Mouse (Mus musculus) induced T-regulatory cell, adult 2 months (primary cell): ENCODE results near the gene Angptl3.

Experiments
- DNase-seq: peaks from one replicate; pipeline ENCODE4 v3.0.0-alpha.2; 2012; ENCODE audit warnings: low read depth

Angptl3 gene

GRCm38 (mm10) chr4:99030686-99031085 is at the start of gene Angptl3:
Gene Angptl3 (plus strand): TSS chr4:99030954.
- DNase-seq: no peak

GRCm38 (mm10) chr4:98984701-98985100 is 46.1 kb upstream of the Angptl3 start:
- no peak for DNase-seq

- no peak for DNase-seq
Observed at GRCm38 (mm10) chr4:98993491-98993890, 37.3 kb upstream of the Angptl3 start.

GRCm38 (mm10) chr4:99005574-99005973 is 25.2 kb upstream of the Angptl3 start:
- no peak for DNase-seq

- no peak for DNase-seq
Observed at GRCm38 (mm10) chr4:99006319-99006718, 24.4 kb upstream of the Angptl3 start.

GRCm38 (mm10) chr4:99011039-99011438 is 19.7 kb upstream of the Angptl3 start:
- no peak for DNase-seq

GRCm38 (mm10) chr4:99022221-99022620 is 8.5 kb upstream of the Angptl3 start:
- no peak for DNase-seq

- DNase-seq: no peak
Observed at GRCm38 (mm10) chr4:99028377-99028776, 2.4 kb upstream of the Angptl3 start.

- DNase-seq: no peak
Observed at GRCm38 (mm10) chr4:99032921-99033320, 2.2 kb downstream of the Angptl3 start.

GRCm38 (mm10) chr4:99044854-99045253 is 14.1 kb downstream of the Angptl3 start:
- no peak for DNase-seq

GRCm38 (mm10) chr4:99046471-99046870 is 15.7 kb downstream of the Angptl3 start:
- no peak for DNase-seq

- DNase-seq: no peak
Observed at GRCm38 (mm10) chr4:99048581-99048980, 17.8 kb downstream of the Angptl3 start.

- no peak for DNase-seq
Observed at GRCm38 (mm10) chr4:99064524-99064923, 33.8 kb downstream of the Angptl3 start.

- DNase-seq: no peak
Observed at GRCm38 (mm10) chr4:99068806-99069205, 38.1 kb downstream of the Angptl3 start.

- DNase-seq: no peak
Observed at GRCm38 (mm10) chr4:99078005-99078404, 47.3 kb downstream of the Angptl3 start.

GRCm38 (mm10) chr4:99081169-99081568 is 50.4 kb downstream of the Angptl3 start:
- no peak for DNase-seq

- DNase-seq: no peak
Observed at GRCm38 (mm10) chr4:99083862-99084261, 53.1 kb downstream of the Angptl3 start.

GRCm38 (mm10) chr4:99087760-99088485 is 57.2 kb downstream of the Angptl3 start:
- no peak for DNase-seq

GRCm38 (mm10) chr4:99091151-99091701 is 60.5 kb downstream of the Angptl3 start:
- no peak for DNase-seq

- DNase-seq: no peak
Observed at GRCm38 (mm10) chr4:99091777-99092176, 61.0 kb downstream of the Angptl3 start.
